Mouse (Mus musculus) kidney, adult 2 months (tissue): ENCODE measurements around the gene C1qbp.

Experiments
- CTCF ChIP-seq: fragments of 200-500 bp; conservative IDR thresholded peaks from 2 replicates; pipeline ENCODE4 v1.5.1; 2011; ENCODE audit warnings: low read depth, mild to moderate bottlenecking, control low read depth, low read length, moderate library complexity, mixed read lengths; ENCODE audit not compliant: insufficient read depth, insufficient read length
- POLR2A ChIP-seq: fragments of 200-500 bp; IDR thresholded peaks from one replicate; pipeline ENCODE4 v1.6.1; 2011; ENCODE audit warnings: low read depth, low read length, control low read depth

DNA sequence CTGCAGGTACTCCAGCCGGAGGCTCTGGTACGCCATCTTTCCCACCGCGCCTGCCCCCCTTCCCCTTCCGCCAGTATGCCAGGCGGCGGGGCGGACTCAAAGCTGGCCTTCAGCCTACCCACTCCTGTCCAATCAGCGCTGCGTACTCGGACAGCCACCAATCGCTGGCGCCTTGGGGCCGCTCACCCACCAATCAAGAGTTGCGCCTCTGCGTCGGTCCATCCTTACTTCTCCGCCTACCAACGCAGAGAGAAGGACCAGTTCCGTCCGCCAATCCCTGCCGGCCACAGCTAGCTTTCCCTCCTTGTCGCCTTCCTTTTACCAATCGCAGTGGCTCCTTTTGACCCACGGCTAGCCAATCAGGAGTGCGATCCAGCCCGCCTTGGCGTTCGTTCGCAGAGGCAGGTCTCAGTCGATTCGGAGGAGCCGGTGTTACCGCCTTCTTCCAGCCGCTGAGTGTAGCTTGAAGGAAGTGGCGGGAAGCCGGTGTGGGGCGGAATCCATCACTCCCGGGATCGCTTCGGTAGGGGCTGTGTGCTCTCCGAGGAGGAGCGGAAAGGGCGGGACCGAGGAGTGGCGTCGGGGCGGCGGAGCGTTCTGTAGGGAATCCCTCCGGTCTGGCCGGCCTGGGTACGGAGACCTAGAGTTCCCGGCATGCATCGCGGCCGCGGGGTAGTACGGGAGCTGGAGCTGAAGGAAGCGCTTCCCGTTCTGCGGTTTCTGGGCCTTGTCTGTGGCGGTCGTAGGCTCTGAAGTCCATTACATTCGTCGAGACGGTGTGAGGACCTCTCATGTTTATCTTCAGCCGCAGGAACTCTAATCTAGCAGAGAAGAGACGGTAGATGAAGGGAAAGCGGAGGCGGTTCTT is 36.6 kb upstream of the C1qbp start, which contains the start of the genes Mis12 and Derl2:
- no peak for TF ChIP-seq CTCF
- peak; percentile 53 for TF ChIP-seq POLR2A
